Mouse (Mus musculus) forebrain, embryonic 12.5 days (tissue): ENCODE measurements around the gene Tmem54. TPM values are rescaled to one million over a fixed set of nuclear protein-coding genes. Genes with fewer than 3 reads are reported as not detected.

ENCODE experiments used
- ATAC-seq: fragments of 200-750 bp; cut with Nextera tagmentation; 2 replicates; pipeline ENCODE4 v1.8.0; 2017; ENCODE audit warnings: moderate TSS enrichment; ENCODE audit not compliant: low FRiP score
- H3K27ac ChIP-seq: fragments of 300-500 bp; sonication (generic); 2 replicates; pipeline ENCODE4 v1.5.1; 2016; ENCODE audit warnings: mild to moderate bottlenecking
- H3K27me3 ChIP-seq: fragments of 300-500 bp; sonication (generic); 2 replicates; pipeline ENCODE4 v1.6.1; 2016; ENCODE audit warnings: mild to moderate bottlenecking
- H3K36me3 ChIP-seq: fragments of 300-500 bp; sonication (generic); replicated peaks from 2 replicates; pipeline ENCODE4 v1.6.1; 2016; ENCODE audit warnings: mild to moderate bottlenecking
- H3K4me1 ChIP-seq: fragments of 300-500 bp; sonication (generic); 2 replicates; pipeline ENCODE4 v1.6.1; 2016
- H3K4me2 ChIP-seq: fragments of 300-500 bp; sonication (generic); 2 replicates; pipeline ENCODE4 v1.6.1; 2016; ENCODE audit warnings: mild to moderate bottlenecking, moderate library complexity
- H3K4me3 ChIP-seq: fragments of 300-500 bp; sonication (generic); replicated peaks from 2 replicates; pipeline ENCODE4 v1.5.1; 2016; ENCODE audit warnings: mild to moderate bottlenecking
- H3K9ac ChIP-seq: fragments of 300-500 bp; sonication (generic); 2 replicates; pipeline ENCODE4 v1.6.1; 2016; ENCODE audit warnings: mild to moderate bottlenecking
- H3K9me3 ChIP-seq: fragments of 300-500 bp; sonication (generic); 2 replicates; pipeline ENCODE4 v1.6.1; 2016
- WGBS: fragments of 180-500 bp; shearing (Covaris S2); methylation state at CpG from one replicate; pipeline ENCODE4 v1.1.7; 2016; 5-methylcytosine and 5-hydroxymethylcytosine counted together
- polyA plus RNA-seq: library from polyadenylated mRNA; unstranded; fragments of >200 nt; fragmentation: Nextera tagmentation; extraction: Ambion mirVana; gene quantifications from 2 replicates; pipeline ENCODE4 v1.2.1, GENCODE M21; 2016

Tmem54 gene
- 0.54 and 1.9 TPM in 2 replicates for polyA plus RNA-seq

DNA sequence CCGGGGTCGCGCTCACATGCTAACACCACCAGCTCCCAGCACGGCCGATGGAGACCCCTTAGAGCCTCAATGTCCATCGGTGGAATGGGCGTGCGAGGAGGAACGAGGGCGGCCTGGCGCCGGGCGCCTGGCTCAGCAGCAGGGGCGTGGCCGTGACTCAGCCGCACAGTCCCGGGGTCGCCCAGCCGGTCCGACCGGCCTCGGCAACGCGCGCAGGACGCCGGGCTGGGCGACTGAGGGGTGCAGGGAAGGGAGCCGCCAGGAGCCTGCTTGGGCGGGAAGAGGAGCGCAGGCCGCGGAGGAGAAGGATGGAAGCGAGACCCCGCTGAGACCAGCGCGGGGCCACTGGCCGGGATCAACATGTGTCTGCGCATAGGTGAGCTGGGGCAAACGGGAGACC is at the start of gene Tmem54:
Gene Tmem54 (plus strand): TSS at position 193 of the 400 bp plus-strand sequence.
- H3K27me3 ChIP-seq, result peaks cover 64% of the 10 kb centered on the region
- H3K4me2 ChIP-seq, result peak within 1 kb of the TSS; percentile 50
- no peaks in the 10 kb centered on the region for H3K36me3 ChIP-seq
- no peak within 1 kb of the TSS for H3K27ac ChIP-seq
- H3K9me3 ChIP-seq, result no peaks in the 10 kb centered on the region
- no peak within 1 kb of the TSS for H3K9ac ChIP-seq
- H3K4me3 ChIP-seq, result peak within 1 kb of the TSS; percentile 31
- ATAC-seq, result no peak
- peaks cover 9% of the 10 kb centered on the region for H3K4me1 ChIP-seq
- 2% methylated on average over 40 of the region's 40 CpGs for WGBS

- H3K36me3 ChIP-seq, result no peaks in the 10 kb centered on the region
- no peak overlapping the region for H3K4me3 ChIP-seq
- H3K9ac ChIP-seq, result no peak overlapping the region
- no peak overlapping the region for H3K4me2 ChIP-seq
- no peak overlapping the region for H3K27ac ChIP-seq
- 93% methylated on average over 5 of the region's 5 CpGs for WGBS
- no peak for ATAC-seq
- H3K4me1 ChIP-seq, result peaks cover 20% of the 10 kb centered on the region
- H3K9me3 ChIP-seq, result no peaks in the 10 kb centered on the region
- H3K27me3 ChIP-seq, result peaks cover 12% of the 10 kb centered on the region
Observed at GRCm38 (mm10) chr4:129055562-129055961, 49.8 kb upstream of the Tmem54 start.

- Histone ChIP-seq H3K4me1 (peaks cover 23% of the 10 kb centered on the region), H3K9me3 (no peaks in the 10 kb centered on the region), H3K4me2 (peak overlapping the region; percentile 99), H3K9ac (peak overlapping the region; percentile 93), H3K4me3 (peak overlapping the region; percentile 73), H3K36me3 (no peaks in the 10 kb centered on the region), H3K27ac (peak overlapping the region; percentile 94), H3K27me3 (no peaks in the 10 kb centered on the region; the same call in 1 of the 2 replicates)
- peak; percentile 96 for ATAC-seq
- WGBS, result 5% methylated on average over 25 of the region's 44 CpGs
Observed at GRCm38 (mm10) chr4:129057533-129058206, 47.7 kb upstream of the Tmem54 start.

GRCm38 (mm10) chr4:129058207-129059092 is 46.9 kb upstream of the Tmem54 start, which contains the start of gene Rnf19b:
Gene Rnf19b, plus strand, starts transcription at chr4:129058271.
- ATAC-seq, result peak; percentile 73
- H3K4me1 ChIP-seq, result peaks cover 23% of the 10 kb centered on the region
- H3K9ac ChIP-seq, result peak within 1 kb of the TSS; percentile 93
- H3K9me3 ChIP-seq, result no peaks in the 10 kb centered on the region
- H3K4me2 ChIP-seq, result peak within 1 kb of the TSS; percentile 99
- H3K27me3 ChIP-seq, result no peaks in the 10 kb centered on the region
- no peaks in the 10 kb centered on the region for H3K36me3 ChIP-seq
- peak within 1 kb of the TSS; percentile 73 for H3K4me3 ChIP-seq
- WGBS, result under 1% methylated on average over 86 of the region's 107 CpGs
- peak within 1 kb of the TSS; percentile 94 for H3K27ac ChIP-seq

DNA sequence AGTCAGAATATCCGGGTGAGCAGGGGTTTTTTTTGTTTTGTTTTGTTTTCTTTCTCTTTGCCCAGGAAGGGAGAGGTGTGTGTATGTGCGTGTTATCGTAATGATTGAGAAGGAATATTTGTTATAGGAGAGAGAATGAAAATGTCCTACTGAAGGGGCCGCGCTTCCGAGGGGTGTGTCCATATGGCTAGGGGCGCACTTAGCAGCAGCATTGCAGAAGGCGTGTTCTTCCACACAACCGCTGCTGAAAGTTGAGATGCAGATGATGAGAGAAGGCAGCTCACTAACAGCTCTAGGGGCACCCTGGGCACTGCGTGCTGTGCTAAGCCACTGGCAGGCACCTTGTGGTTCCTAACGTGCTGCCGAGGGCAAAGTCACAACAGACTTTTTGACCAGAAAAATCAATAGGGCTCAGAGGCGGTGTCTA is 46.2 kb upstream of the Tmem54 start:
- peak overlapping the region; percentile 99 for H3K4me2 ChIP-seq
- no peaks in the 10 kb centered on the region for H3K27me3 ChIP-seq
- H3K36me3 ChIP-seq, result no peaks in the 10 kb centered on the region
- H3K9ac ChIP-seq, result peak overlapping the region; percentile 93
- WGBS, result 2% methylated on average over 13 of the region's 13 CpGs
- peak overlapping the region; percentile 73 for H3K4me3 ChIP-seq
- no peak overlapping the region for H3K27ac ChIP-seq
- peaks cover 23% of the 10 kb centered on the region for H3K4me1 ChIP-seq
- H3K9me3 ChIP-seq, result no peaks in the 10 kb centered on the region
- no peak for ATAC-seq

- Histone ChIP-seq H3K36me3 (no peaks in the 10 kb centered on the region), H3K4me1 (peaks cover 23% of the 10 kb centered on the region), H3K9me3 (no peaks in the 10 kb centered on the region), H3K9ac (peak overlapping the region; percentile 93), H3K4me2 (peak overlapping the region; percentile 99), H3K4me3 (peak overlapping the region; percentile 73), H3K27ac (no peak overlapping the region), H3K27me3 (no peaks in the 10 kb centered on the region)
- ATAC-seq, result no peak
- 62% methylated on average over 4 of the region's 4 CpGs for WGBS
Observed at GRCm38 (mm10) chr4:129059922-129060321, 45.4 kb upstream of the Tmem54 start.

DNA sequence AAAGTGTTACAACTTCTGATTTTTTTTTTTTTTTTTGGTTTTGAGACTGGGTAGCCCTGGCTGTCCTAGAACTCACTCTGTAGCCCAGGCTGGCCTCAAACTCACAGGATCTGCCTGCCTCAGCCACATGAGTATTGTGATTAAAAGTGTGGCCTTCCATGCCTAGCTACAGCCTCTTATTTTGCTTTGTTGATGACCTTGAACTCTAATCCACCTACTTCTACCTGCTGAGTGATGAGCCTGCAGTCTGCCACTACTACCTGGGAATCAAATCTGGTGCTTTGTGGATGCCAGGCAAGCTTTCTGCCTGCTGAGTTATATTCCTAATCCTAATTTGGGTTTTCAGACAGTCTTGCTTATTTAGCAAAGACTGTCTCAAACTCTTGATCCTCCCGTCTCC is 43.9 kb upstream of the Tmem54 start:
- 89% methylated on average over 1 of the region's 1 CpGs for WGBS
- Histone ChIP-seq H3K27ac (no peak overlapping the region), H3K9me3 (no peaks in the 10 kb centered on the region), H3K9ac (no peak overlapping the region), H3K36me3 (no peaks in the 10 kb centered on the region), H3K4me2 (no peak overlapping the region), H3K4me3 (no peak overlapping the region), H3K27me3 (no peaks in the 10 kb centered on the region), H3K4me1 (peaks cover 23% of the 10 kb centered on the region)
- no peak for ATAC-seq

GRCm38 (mm10) chr4:129062281-129063075 is 42.9 kb upstream of the Tmem54 start:
- no peak for ATAC-seq
- no peaks in the 10 kb centered on the region for H3K36me3 ChIP-seq
- H3K9ac ChIP-seq, result no peak overlapping the region

DNA sequence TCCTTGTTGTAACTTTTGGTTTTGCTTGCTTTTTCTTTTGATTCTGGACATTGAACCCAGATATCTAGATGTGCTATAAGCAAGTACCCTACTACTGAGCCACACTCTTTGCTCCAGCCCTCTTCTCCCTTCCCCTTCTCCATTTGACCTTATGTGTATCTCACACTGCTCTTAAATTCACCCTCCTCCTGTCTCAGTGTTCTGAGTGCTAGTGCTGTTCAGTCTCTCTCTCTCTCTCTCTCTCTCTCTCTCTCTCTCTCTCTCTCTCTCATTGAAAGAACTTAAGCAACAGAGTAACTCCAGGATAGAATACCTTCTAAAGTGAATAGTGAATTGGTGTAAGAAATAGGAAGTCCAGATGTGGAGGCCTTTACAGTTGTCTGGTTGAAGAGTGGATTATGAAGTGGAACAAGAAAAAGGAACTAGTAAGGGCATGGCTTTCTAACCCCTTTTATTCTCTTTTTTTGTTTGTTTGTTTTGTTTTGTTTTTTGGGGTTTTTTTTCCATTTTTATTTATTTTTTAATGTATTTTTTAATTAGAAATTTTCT is 39.6 kb upstream of the Tmem54 start:
- ATAC-seq, result no peak
- Histone ChIP-seq H3K27ac (no peak overlapping the region), H3K4me2 (no peak overlapping the region), H3K36me3 (no peaks in the 10 kb centered on the region), H3K27me3 (no peaks in the 10 kb centered on the region), H3K9me3 (no peaks in the 10 kb centered on the region), H3K4me1 (0 out of 2 replicates have a peak, but pooled peaks cover 1% of the 10 kb centered on the region), H3K9ac (no peak overlapping the region), H3K4me3 (no peak overlapping the region)

More at GRCm38 (mm10) chr4:129062281-129063075, 42.9 kb upstream of the Tmem54 start:
- Histone ChIP-seq H3K4me1 (peaks cover 19% of the 10 kb centered on the region), H3K4me3 (no peak overlapping the region), H3K27me3 (no peaks in the 10 kb centered on the region), H3K4me2 (no peak overlapping the region), H3K9me3 (no peaks in the 10 kb centered on the region), H3K27ac (no peak overlapping the region)
- WGBS, result 85% methylated on average over 3 of the region's 3 CpGs

DNA sequence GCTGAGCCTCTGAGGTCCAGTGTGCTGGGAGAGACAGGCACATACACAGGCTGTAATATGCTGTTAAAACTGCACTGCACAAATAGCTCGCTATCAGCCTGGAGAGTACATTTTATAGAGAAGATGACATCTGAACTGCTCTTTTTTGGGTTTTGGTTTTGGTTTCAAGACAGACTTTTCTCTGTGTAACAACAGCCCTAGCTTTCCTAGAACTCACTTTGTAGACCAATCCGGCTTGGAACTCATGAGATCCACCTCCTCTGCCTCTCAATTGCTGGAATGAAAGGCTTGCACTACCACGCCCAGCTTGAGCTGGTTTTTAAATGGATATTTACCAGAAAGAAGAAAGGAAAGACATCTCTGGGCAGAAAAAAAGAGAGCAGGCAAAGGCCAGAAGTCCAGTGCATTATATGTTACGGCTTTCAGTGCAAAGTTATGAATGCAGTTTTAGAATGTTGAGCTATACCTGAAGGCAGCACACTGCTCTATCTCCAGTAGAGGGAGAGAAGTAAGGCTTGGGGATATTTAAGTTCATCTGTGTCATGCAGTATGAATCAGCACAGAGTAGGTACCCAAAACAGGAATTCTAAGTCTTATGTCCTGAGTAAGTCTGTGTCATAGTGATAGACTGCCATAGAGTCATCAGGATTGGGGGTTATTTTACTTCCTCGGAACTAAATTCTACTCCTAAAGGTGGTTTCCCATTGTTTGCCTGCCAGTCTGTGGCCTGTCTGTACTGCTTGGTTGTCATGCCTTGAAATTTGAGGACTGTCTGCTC is 37.5 kb upstream of the Tmem54 start:
- H3K27ac ChIP-seq, result no peak overlapping the region
- 85% methylated on average over 5 of the region's 5 CpGs for WGBS
- ATAC-seq, result no peak
- H3K4me2 ChIP-seq, result no peak overlapping the region
- no peaks in the 10 kb centered on the region for H3K4me1 ChIP-seq
- no peaks in the 10 kb centered on the region for H3K27me3 ChIP-seq
- H3K4me3 ChIP-seq, result no peak overlapping the region
- H3K36me3 ChIP-seq, result no peaks in the 10 kb centered on the region
- H3K9ac ChIP-seq, result no peak overlapping the region
- no peaks in the 10 kb centered on the region for H3K9me3 ChIP-seq

GRCm38 (mm10) chr4:129068848-129069247 is 36.5 kb upstream of the Tmem54 start:
- WGBS, result 94% methylated on average over 4 of the region's 4 CpGs
- H3K27me3 ChIP-seq, result no peaks in the 10 kb centered on the region

More at GRCm38 (mm10) chr4:129068848-129069247, 36.5 kb upstream of the Tmem54 start:
- no peaks in the 10 kb centered on the region for H3K9me3 ChIP-seq
- peaks cover 7% of the 10 kb centered on the region; the same call in 1 of the 2 replicates for H3K36me3 ChIP-seq
- no peak overlapping the region for H3K4me2 ChIP-seq
- H3K4me3 ChIP-seq, result no peak overlapping the region
- no peak overlapping the region for H3K9ac ChIP-seq
- no peak for ATAC-seq
- H3K4me1 ChIP-seq, result no peaks in the 10 kb centered on the region
- no peak overlapping the region for H3K27ac ChIP-seq
